Mouse (Mus musculus) left cerebral cortex, adult 8-10 months (tissue): ENCODE data around the gene Rps27rt. TPM values are rescaled to one million over a fixed set of nuclear protein-coding genes. Genes with fewer than 3 reads are reported as not detected.
"Not testable (repeated sequence)": the region's sequence is repeated elsewhere in the genome, so short reads cannot be mapped to it uniquely, and the experiment has no call there.

Experiments used
- DNase-seq, 2 experiments: peaks; one replicate each; pipeline ENCODE4 v3.0.0; 2022; ENCODE audit warnings: low spot score in 2 of 2
- total RNA-seq, 4 experiments: library from RNA; stranded (reverse); gene quantifications; 2 replicates each; pipeline ENCODE4 v1.2.4; 2022

Gene Rps27rt
- 10 to 100 TPM in 3 of 4 experiments, 1 to 10 TPM in 1; 9.8 to 44.3 (median 37.3) TPM for total RNA-seq

- peak in 1 of 2 experiments; percentile 54 for DNase-seq
These were observed at the start of gene Rps27rt for GRCm38 (mm10) chr9:114982689-114983360. Gene Rps27rt, minus strand, starts transcription at chr9:114982739.

GRCm38 (mm10) chr9:115031046-115031445 lies 48.5 kb upstream of the Rps27rt start:
- not testable (repeated sequence) for DNase-seq

GRCm38 (mm10) chr9:115030581-115030980 lies 48.0 kb upstream of the Rps27rt start:
- no peak for DNase-seq

- no peak for DNase-seq
These were observed 46.8 kb upstream of the Rps27rt start for GRCm38 (mm10) chr9:115029307-115029706.

- peak in 1 of 2 experiments; percentile 72 for DNase-seq
These were observed 41.3 kb upstream of the Rps27rt start for GRCm38 (mm10) chr9:115023708-115024383.

GRCm38 (mm10) chr9:115023137-115023536 lies 40.6 kb upstream of the Rps27rt start:
- DNase-seq, result no peak

- DNase-seq, result no peak
These were observed 38.9 kb upstream of the Rps27rt start for GRCm38 (mm10) chr9:115021419-115021818.

- no peak for DNase-seq
These were observed 37.6 kb upstream of the Rps27rt start for GRCm38 (mm10) chr9:115020141-115020540.

- no peak for DNase-seq
These were observed 29.8 kb upstream of the Rps27rt start for GRCm38 (mm10) chr9:115012367-115012766.

GRCm38 (mm10) chr9:115008194-115008593 lies 25.7 kb upstream of the Rps27rt start:
- DNase-seq, result peak in 1 of 2 experiments; percentile 67

- no peak for DNase-seq
These were observed 25.2 kb upstream of the Rps27rt start for GRCm38 (mm10) chr9:115007776-115008175.

- no peak for DNase-seq
These were observed 22.9 kb upstream of the Rps27rt start for GRCm38 (mm10) chr9:115005446-115005845.

- DNase-seq, result no peak
These were observed 17.2 kb upstream of the Rps27rt start for GRCm38 (mm10) chr9:114999771-115000146.

- no peak for DNase-seq
These were observed 16.7 kb upstream of the Rps27rt start for GRCm38 (mm10) chr9:114999010-114999770.

GRCm38 (mm10) chr9:114996489-114996888 lies 13.9 kb upstream of the Rps27rt start:
- no peak for DNase-seq

GRCm38 (mm10) chr9:114995716-114996115 lies 13.2 kb upstream of the Rps27rt start:
- DNase-seq, result no peak

- DNase-seq, result no peak
These were observed 12.7 kb upstream of the Rps27rt start for GRCm38 (mm10) chr9:114995250-114995649.

GRCm38 (mm10) chr9:114992528-114992927 lies 10.0 kb upstream of the Rps27rt start:
- DNase-seq, result no peak

- no peak for DNase-seq
These were observed 7.9 kb upstream of the Rps27rt start for GRCm38 (mm10) chr9:114990421-114990820.

GRCm38 (mm10) chr9:114988610-114989327 lies 6.2 kb upstream of the Rps27rt start:
- DNase-seq, result no peak

GRCm38 (mm10) chr9:114988029-114988428 lies 5.5 kb upstream of the Rps27rt start:
- no peak for DNase-seq
